Mouse (Mus musculus): ENCODE measurements around the gene Agbl4.

Agbl4 gene

GRCm38 (mm10) chr4:111443906-111444615, 1046.6 kb downstream of the Agbl4 start:
- DNase-seq (ENCODE audit: low spot score in 2 of 2), result no peak

DNA sequence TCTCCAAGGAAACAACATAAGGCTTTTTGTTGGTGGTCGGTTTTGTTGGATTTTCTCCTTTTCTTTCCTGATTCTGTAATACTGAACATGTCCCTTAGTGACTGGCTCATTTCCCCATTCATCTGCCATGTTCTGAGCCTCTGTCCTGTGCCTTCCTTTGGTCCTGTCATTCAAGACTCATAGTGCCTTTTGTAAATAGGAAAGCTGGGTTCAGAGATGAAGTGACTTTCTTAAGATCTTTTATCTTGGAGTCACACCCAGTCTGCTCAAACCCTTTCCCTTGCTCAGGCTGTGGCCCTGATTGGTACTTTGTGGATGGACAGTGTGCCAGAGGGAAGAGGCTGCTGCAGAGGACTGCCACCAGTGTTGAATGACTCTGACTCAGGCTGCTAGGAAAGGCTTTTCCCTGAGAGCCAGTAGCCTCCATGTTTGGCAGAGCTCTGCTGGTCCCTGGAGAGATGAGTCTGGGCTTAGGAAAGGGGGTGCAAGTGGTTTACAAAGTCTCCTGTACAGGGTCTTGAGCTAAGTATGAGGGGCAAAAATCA, 1047.2 kb downstream of the Agbl4 start:
- DNase-seq (ENCODE audit: low spot score in 2 of 2), result no peak

DNA sequence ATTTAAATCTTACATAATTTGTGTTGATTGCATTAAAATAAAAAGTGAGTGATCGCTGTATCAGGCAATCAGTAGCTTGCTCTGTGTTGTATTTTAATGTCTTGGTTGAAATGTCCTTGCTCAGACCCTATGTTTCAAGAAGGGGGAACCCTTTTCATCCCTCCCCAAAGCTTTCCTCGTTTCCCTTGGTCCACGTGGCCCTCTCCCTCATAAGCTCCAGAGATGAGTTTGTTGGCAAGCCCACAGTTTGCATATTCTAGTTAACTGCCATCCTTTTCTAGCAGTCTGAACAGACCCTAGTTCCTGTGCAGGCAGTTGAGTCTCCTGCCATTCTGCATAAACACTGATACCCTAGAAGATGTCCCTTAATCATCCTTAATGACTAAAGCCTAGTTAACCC, 1050.5 kb downstream of the Agbl4 start:
- no peak for DNase-seq (ENCODE audit: low spot score in 2 of 2)

DNA sequence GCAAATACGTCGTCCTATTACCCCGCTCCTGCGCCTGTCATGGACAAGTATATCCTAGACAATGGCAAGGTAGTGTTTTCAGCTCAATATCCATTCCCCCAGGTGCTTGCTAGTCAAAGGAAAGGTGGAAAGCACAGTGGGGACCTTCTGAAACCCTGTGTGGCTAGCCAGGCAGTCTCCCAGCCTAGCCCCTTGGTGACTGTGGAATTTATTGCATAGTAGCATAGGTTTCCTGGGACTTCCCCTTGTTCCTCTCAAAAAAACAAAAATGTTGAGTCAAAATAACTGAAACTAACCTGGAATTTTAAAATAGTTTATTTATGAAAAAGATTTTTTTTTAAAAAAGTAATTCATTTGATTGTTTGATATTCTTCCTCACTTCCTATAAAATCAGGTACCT, 1051.1 kb downstream of the Agbl4 start:
- DNase-seq (ENCODE audit: low spot score in 2 of 2), result no peak

- DNase-seq (ENCODE audit: low spot score in 2 of 2), result no peak
Measured at GRCm38 (mm10) chr4:111449442-111450199, 1052.2 kb downstream of the Agbl4 start.

DNA sequence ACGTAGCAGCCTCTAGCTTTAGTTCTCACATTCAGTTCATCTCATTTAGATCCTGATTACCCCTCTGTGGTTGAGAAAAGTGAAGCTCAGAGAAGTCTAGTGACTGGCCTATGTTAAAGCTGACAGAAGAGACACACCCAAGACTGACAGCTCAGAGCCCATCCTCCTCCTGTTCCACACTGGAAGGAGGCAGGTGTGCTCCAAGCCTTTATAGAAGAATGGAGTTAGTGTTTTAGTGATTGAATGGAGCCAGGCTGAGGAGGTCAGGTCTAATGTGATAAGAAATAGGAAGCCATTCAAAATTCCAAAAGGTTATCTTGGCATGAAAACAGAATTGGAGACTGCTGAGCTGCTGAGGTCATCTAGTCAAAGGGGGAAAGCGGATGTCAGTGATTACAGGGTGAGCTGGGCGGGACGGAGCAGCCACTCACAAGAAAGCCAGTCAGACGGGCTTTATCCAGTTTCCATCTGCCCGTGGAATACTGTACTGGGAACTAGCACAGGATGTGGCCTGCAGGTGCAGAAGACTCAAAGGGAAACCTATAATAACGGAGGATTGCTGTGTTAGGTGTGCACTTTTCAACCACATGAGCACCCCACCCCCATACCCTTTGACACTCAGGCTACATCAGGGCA, 1053.9 kb downstream of the Agbl4 start:
- DNase-seq (ENCODE audit: low spot score in 2 of 2), result no peak

- no peak for DNase-seq (ENCODE audit: low spot score in 2 of 2)
Measured at GRCm38 (mm10) chr4:111452192-111452591, 1054.7 kb downstream of the Agbl4 start.

DNA sequence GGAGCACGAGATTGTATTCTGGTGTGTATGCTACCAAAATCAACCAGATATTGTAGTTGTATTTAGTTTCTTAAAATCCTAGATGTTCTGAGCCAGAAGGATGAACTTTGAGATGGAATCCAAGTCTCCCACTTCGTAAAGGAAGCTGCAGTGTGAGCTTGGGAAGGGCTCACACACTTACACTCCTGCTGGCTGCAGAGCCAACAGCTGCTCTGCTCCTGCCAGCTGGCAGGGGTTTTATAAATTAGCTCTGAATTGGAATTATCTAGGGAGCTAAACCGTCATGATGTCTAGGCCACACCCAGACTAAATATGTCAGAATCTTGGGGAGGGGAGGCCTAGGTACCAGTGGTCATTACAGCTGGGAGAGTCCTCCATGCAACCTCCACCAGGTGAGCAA, 1055.8 kb downstream of the Agbl4 start:
- no peak for DNase-seq (ENCODE audit: low spot score in 2 of 2)

GRCm38 (mm10) chr4:111455621-111456020, 1058.2 kb downstream of the Agbl4 start:
- DNase-seq (ENCODE audit: low spot score in 2 of 2), result no peak

- DNase-seq (ENCODE audit: low spot score in 2 of 2), result no peak
Measured at GRCm38 (mm10) chr4:111457568-111457967, 1060.1 kb downstream of the Agbl4 start.

DNA sequence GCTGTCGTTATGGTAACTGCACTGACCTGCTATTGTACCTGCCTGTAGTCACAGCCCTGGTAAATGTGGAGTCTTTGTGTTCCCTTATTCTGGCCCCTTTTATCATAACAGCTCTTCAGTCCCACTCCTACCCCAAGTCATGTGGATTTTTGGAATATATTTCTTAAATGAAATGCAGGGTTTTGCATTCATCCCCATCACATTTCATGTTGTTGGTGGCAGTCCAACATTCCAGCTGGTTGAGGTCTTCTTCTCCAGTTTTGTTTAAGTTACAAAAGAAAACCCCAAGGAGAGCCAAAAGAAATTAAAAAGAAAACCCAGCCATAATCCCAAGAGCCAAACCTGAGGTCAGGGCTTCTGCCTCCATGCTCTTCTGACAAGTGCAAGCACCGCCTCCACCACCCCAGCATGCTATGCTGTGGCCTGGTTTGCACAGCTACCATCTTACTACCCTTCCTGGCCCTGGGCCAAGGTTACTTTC, 1069.9 kb downstream of the Agbl4 start:
- DNase-seq (ENCODE audit: low spot score in 2 of 2), result no peak

DNA sequence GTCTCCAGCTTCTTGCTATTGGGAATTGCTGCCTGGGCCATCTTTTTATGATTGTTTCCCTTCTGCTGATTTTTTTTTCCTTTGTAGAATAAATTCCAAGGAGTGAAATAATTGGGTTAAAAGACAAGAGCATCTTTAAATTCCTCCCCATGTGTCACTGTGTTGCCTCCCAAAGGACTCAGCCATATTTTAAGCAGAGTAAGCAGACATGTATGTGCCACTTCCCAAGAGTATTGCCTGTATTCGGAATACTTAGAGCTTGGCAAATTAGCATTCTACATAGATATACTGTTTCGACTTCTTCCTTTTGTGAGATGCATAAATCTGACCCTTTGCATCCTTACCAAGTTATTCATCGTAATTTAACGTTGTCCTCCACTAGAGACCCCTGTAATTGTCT, 1070.3 kb downstream of the Agbl4 start:
- DNase-seq (ENCODE audit: low spot score in 2 of 2), result no peak

DNA sequence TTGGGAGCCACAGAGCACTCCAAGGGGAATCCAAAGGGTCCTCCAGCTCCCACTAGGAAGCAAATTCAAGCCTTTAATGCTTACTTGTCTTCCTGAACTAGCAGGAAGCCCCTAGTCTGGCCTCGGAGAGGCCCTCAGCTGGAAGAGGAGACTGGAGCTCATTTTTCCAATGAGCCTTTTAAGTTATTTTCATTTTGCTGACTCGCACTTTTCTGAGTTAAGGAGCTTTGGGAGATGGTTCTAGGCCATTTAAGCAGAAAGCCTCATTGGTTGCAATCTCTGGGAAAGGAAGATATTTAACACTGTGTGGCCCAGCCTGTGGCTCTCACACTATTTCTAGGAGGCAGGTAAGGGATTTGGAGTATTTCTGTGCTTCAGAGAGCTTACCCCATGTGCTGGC, 1072.4 kb downstream of the Agbl4 start:
- DNase-seq (ENCODE audit: low spot score in 2 of 2), result no peak

- no peak for DNase-seq (ENCODE audit: low spot score in 2 of 2)
Measured at GRCm38 (mm10) chr4:111471726-111472125, 1074.3 kb downstream of the Agbl4 start.

- no peak for DNase-seq (ENCODE audit: low spot score in 2 of 2)
Measured at GRCm38 (mm10) chr4:111472511-111472910, 1075.0 kb downstream of the Agbl4 start.

DNA sequence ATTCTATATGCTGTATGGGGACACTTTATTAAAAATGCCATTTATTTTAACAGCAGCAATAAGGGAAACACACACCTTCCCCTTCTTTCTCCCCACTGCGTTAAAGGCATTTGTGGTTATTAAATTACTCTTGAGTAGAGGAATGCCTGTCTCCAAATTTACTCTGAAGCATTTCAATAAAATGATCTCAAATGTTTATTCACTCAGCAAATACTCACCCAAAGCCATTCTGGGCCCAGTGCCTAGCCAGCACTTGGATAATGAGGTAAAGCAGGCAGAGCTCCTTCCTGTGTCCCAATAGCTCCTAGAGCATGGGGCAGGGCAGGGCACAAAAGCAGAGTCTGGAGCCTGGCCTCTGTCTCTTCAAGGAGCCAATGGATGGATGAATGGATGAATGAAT, 1075.6 kb downstream of the Agbl4 start:
- no peak for DNase-seq (ENCODE audit: low spot score in 2 of 2)

DNA sequence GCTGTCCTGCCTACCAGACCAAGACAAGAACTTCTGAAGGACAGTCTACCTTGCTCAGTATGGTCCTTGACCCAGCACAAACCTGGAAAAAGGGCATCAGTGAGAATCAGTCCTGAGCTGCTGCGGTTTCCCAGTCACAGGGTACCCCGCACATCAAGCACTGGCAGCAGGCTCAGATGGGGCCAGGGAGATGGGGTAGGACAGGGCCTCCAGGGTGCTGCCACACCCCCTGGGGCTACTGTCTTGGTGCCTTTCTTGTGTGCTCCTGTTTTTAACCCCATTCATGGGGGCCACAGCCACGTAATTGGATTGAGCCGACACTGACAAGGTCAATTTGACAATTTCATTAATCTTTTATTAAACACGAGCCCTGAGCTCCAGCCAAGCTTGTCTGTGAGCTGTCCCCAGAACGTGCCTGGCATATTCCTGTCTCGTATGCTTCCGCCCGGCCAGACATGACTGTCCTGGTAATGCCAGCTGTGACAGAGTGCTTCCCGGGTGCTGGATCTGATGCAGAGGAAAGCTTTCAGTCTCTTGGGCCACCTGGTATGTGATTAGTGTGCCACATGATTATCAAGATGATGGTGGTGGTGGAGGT, 1078.0 kb downstream of the Agbl4 start:
- DNase-seq (ENCODE audit: low spot score in 2 of 2), result no peak

DNA sequence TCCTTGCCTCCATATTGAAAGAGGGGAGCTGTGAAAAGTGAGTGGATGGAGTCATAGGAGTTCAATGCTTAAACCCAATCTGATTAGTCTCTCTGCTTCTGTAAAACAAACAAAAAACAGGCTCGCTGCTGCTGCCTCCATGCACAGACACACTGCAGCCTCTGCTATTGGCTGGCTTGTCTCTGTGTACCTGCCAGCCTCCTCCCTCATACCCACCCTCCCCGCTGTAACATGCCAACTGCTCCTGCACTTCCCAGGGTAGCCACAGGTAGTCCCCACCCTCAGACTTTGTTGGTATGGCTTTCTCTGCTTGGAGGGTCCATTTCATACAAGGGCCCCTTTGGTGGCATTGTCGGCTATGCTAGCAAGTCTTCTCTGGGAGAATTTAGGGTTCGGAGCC, 1080.0 kb downstream of the Agbl4 start:
- no peak for DNase-seq (ENCODE audit: low spot score in 2 of 2)

GRCm38 (mm10) chr4:111483499-111483898, 1086.0 kb downstream of the Agbl4 start:
- DNase-seq (ENCODE audit: low spot score in 2 of 2), result no peak

- DNase-seq (ENCODE audit: low spot score in 2 of 2), result no peak
Measured at GRCm38 (mm10) chr4:111485189-111485588, 1087.7 kb downstream of the Agbl4 start.

- no peak for DNase-seq (ENCODE audit: low spot score in 2 of 2)
Measured at GRCm38 (mm10) chr4:111486187-111486586, 1088.7 kb downstream of the Agbl4 start.

GRCm38 (mm10) chr4:111487233-111487843, 1089.9 kb downstream of the Agbl4 start:
- no peak for DNase-seq (ENCODE audit: low spot score in 2 of 2)

Measured in urinary bladder, adult 18-20 months (tissue).